Mouse (Mus musculus) frontal cortex, adult 2 months (tissue): ENCODE results near the gene Icam4. TPM values are rescaled to one million over a fixed set of nuclear protein-coding genes. Genes with fewer than 3 reads are reported as not detected.
"Not testable (repeated sequence)": the region's sequence is repeated elsewhere in the genome, so short reads cannot be mapped to it uniquely, and the experiment has no call there.

Source experiments
- DNase-seq, 2 experiments: peaks; one replicate each; pipeline ENCODE4 v3.0.0; 2022; ENCODE audit warnings: low spot score in 1 of 2; ENCODE audit errors: extremely low spot score in 1 of 2
- polyA plus RNA-seq: library from polyadenylated mRNA; depleted of rRNA; stranded (reverse); fragments of >200 nt; gene quantifications from 2 replicates; pipeline ENCODE4 v1.2.3, GENCODE M21; 2012

Gene Icam4
- polyA plus RNA-seq, 1 experiment: 3.3 TPM

DNA sequence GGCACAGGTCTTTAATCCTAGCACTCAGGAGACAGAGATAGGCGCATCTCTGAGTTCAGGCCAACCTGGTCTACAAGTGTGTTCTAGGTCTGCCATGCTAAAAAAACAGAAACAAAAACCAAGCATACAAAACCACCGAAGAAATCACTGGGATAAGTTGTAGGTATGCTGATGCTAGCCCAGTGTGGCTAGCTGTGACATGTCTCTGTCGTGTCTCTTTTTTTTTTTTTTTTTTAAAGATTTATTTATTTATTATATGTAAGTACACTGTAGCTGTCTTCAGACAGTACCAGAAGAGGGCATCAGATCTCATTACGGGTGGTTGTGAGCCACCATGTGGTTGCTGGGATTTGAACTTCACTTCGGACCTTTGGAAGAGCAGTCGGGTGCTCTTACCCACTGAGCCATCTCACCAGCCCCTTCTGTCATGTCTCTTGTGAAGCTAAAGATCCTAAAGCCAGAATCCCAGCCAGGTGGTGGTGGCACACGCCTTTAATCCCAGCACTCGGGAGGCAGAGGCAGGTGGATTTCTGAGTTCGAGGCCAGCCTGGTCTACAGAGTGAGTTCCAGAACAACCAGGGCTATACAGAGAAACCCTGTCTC is 18.1 kb upstream of the Icam4 start:
- not testable (repeated sequence) for DNase-seq

- DNase-seq: no peak
Observed at GRCm38 (mm10) chr9:21011846-21012312, 17.3 kb upstream of the Icam4 start.

DNA sequence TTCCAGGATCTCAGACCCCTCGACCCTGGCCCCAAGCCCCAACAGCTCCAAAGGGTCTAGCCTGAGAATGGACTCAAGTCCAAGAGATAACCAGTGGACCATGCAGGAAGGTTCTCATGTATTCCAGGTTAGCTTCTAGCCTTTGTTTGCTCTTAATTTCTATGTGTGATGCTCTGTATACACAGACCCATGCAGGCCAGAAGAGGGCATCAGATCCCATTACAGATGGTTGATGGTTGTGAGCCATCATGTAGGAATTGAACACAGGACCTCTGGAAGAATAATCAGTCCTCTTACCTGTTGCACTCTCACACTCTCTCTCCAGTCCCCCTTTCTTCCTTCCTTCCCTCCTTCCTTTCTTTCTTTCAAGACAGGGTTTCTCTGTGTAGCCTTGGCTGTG is 16.8 kb upstream of the Icam4 start:
- DNase-seq: no peak

DNA sequence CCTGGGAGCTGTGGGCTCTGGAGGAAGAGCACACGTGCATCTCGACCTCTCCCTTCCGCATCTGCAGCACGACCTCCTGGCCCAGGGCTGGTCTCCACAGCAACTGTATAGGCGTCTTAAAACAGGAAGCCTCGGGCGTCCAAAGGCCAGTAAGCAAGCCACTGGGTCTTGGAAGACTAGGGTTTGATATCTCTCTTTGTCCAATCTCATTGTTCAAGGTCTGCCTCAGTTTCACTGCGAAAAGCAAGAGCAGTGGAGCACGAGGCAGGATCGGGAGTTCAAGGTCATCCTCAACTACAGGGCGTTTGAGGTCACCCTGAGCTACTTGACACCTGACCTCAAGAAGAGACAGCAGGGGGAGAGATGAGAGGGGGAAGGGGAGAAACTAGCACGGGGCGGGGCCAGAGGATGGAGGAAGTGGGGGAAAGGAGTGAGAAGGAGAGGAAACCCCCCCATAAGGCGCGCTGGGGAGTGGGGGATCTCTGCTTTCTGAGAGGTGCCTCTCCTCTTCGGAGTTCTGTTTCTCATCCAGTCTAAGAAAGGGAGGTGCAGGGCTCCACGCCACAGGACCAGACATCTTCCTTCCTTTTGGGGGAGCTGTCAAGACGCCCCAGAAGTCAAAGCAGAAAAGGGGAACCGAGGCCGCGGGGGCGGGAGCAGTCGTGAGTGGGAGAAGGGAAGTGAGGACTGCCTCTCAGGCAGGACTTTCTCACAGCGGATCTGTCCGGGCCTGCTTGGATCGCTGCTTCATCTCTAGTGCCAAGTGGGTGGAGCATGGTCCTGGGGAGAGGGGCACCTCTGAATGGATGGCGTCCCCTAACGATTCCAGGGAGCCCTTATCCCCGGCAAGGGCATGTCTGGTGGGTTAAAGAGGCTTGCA is 14.2 kb upstream of the Icam4 start:
- peak in 1 of 2 experiments; percentile 52 for DNase-seq

DNA sequence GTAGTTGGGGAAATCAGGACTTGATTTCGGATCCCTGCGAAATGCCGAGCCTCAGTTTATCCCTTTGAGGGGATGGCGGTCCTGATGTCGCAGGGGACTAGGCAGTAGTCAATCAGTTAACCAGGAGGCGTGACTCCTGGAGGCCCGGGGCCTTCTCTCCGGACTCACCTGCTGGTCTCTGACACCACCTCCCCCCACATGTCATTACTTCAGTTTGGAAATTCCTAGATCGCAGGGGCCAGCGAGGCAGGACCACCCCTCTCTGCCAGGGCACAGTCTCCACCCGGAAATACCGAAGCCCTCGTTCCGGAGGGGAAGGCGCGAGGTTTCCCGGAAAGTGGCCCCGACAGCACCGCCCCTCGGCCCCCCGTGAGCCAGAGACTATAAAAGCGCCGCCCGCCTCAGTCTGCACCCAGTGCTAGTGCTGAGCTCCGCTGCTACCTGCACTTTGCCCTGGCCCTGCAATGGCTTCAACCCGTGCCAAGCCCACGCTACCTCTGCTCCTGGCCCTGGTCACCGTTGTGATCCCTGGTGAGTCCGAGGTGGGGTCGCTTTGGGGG is 13.5 kb upstream of the Icam4 start, which contains the start of gene Icam1:
Gene Icam1, plus strand, starts transcription at position 415 of the 560 bp plus-strand sequence.
- DNase-seq: no peak

DNA sequence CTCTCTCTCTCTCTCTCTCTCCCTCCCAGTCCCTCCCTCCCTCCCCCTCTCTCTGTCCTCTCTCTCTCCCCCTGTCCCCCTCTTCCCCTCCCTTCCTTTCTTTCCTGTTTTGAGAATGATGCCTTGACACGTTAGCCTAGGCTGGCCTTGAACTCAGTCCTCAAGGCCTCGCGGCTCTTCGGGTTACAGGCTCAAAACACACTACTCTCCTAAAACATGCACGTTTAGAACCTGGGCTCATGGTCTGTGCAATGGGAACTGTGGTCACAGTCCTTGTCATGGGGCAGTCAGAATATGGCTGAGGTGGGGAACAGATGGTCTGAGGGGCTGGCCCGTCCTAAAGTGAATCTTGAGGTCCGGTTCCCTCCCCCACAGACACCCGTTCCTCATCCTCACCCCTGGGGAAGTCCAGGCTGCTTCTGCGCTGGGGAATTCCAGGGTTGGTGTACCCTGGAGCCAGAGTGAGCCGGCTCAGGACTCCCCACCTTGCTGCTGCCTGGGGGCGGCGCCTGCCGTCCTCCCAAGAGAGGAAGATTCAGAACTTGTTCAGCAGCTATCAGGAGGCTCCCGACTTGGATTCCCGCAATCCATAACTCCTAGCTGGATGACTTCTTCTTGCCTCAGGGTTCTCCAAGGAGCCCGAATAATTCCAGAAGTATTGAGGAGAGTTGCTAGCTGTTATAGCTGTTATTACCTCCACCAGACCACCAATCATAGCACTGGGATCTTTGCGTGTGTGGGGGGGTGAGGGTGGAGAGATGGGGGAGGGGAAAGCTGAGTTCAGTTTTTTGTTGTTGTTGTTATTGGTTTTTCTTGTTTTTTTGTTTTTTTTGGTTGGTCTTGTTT is 12.6 kb upstream of the Icam4 start:
- no peak for DNase-seq

GRCm38 (mm10) chr9:21017177-21017575 is 12.0 kb upstream of the Icam4 start:
- DNase-seq: no peak

GRCm38 (mm10) chr9:21018600-21018999 is 10.6 kb upstream of the Icam4 start:
- DNase-seq: no peak

- DNase-seq: no peak
Observed at GRCm38 (mm10) chr9:21021363-21021762, 7.8 kb upstream of the Icam4 start.

GRCm38 (mm10) chr9:21022288-21022687 is 6.9 kb upstream of the Icam4 start:
- DNase-seq: no peak

GRCm38 (mm10) chr9:21022726-21023125 is 6.4 kb upstream of the Icam4 start:
- no peak for DNase-seq

DNA sequence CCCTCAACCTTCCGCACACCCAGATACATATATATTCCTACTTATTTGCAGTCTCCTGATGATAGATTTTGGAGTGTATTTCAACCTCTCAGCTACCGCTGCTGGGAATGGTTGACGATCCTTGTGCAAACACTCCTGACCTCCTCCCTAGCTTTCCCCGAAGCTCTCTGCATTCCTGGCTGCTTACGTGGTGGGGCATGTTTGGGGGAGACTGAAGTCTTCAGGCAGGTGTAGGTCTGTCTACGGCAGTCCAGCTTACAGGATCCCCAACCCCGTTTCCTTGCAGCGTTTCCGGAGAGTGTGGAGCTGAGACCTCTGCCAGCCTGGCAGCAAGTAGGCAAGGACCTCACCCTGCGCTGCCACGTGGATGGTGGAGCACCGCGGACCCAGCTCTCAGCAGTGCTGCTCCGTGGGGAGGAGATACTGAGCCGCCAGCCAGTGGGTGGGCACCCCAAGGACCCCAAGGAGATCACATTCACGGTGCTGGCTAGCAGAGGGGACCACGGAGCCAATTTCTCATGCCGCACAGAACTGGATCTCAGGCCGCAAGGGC is 3.8 kb upstream of the Icam4 start:
- DNase-seq: no peak

- DNase-seq: no peak
Observed at GRCm38 (mm10) chr9:21026849-21027248, 2.3 kb upstream of the Icam4 start.

DNA sequence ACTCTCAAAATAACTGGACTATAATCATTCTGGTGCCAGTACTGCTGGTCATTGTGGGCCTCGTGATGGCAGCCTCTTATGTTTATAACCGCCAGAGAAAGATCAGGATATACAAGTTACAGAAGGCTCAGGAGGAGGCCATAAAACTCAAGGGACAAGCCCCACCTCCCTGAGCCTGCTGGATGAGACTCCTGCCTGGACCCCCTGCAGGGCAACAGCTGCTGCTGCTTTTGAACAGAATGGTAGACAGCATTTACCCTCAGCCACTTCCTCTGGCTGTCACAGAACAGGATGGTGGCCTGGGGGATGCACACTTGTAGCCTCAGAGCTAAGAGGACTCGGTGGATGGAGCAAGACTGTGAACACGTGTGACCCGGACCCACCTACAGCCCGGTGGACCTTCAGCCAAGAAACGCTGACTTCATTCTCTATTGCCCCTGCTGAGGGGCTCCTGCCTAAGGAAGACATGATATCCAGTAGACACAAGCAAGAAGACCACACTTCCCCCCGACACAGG is 1.3 kb upstream of the Icam4 start:
- DNase-seq: no peak

DNA sequence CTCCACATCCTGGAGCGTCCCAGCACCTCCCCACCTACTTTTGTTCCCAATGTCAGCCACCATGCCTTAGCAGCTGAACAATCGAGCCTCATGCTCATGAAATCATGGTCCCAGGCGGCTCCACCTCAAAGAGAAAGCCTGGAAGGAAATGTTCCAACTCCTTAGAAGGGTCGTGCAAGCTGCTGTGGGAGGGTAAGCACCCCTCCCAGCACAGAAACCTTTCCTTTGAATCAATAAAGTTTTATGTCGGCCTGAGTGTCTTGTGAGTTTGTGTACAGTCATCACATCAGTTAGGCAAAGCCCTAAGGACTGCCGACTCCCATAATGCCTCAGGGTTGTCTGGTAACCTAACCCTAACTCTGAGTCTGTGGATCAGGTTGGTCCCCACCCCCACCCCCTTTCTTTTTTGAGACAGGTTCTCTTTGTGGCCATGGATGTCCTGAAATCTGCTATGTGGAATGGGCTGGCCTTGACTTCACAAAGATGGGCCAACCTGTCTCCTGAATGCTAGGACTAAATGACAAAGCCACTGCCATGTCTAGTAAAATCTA is 538 bp upstream of the Icam4 start:
- DNase-seq: no peak

DNA sequence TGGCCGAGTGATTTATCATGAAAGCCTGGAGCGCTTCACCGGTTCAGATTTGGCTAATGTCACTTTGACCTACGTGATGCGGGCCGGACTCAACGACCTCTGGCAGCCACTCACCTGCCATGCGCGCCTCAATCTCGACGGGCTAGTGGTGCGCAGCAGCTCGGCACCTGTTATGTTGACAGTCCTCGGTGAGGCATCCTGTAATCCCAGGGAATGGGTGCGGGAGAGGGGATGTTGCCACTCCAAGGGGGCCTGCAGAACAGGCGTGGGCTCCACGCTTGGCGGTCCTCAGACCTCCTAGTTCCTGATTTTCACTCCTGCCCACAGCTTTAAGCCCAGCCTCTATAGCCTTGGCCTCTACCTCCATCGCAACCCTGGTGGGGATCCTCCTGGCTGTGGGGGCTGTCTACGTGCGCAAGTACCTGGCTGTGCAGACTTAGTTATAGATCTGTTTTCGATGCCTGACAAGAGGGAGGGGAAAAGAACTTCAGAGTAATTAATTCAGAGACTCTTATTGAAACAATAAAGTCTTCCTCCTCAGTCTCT is 955 bp downstream of the Icam4 start:
- no peak for DNase-seq

- peak; percentile 78 to 92 for DNase-seq
Observed at GRCm38 (mm10) chr9:21030781-21031250, 1.6 kb downstream of the Icam4 start.

- peak; percentile 79 to 84 for DNase-seq
Observed at GRCm38 (mm10) chr9:21031251-21031895, 2.2 kb downstream of the Icam4 start.

DNA sequence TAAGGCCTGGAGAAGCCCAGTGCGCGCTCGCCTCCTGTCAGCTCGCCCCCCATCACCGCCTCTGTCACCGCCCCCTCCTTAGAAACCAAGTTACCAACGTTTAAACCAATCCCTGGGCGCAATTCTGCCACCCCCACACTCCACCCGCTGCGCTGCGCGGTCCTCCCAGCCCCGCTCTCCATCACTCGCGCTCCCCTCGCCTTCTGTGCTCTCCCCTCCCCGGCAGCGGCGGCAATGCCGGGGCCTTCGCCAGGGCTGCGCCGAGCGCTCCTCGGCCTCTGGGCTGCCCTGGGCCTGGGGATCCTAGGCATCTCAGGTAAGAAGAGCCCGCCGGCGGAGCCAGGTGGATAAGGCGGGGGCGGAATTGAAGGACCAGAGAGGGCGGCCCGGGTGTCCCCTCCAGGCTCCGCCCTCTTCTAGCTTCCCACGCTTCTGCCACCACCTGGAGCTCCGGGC is 2.8 kb downstream of the Icam4 start, which contains the start of gene Icam5:
Gene Icam5, plus strand, starts transcription at position 178 of the 456 bp plus-strand sequence.
- DNase-seq: peak in 1 of 2 experiments; percentile 91
